In genomic region chr2:93473915-93474314, GRCm38 (mm10) we compare ENCODE assay signal across 17 mouse cellular contexts.
"Had no signal": no experiment of that assay in that cellular context is flagged by ENCODE, and none has a peak within 500 bp of the region (broad histone marks: within the 10 kb centered on the region; RNA-seq: fewer than 3 reads in every experiment).

No protein-coding gene starts in this region.

- H3K9ac ChIP-seq: liver, embryonic 15.5 days; liver, postnatal 0 days; lung, embryonic 15.5 days; midbrain, embryonic 13.5 days; midbrain, embryonic 15.5 days; neural tube, embryonic 12.5 days; stomach, embryonic 15.5 days had no signal

- H3K4me3 ChIP-seq: liver, embryonic 15.5 days; lung, embryonic 15.5 days; midbrain, embryonic 13.5 days; midbrain, embryonic 15.5 days; neural tube, embryonic 12.5 days; stomach, embryonic 15.5 days had no signal

- H3K27ac ChIP-seq: liver, embryonic 15.5 days; lung, embryonic 15.5 days; macrophage; midbrain, embryonic 13.5 days; midbrain, embryonic 15.5 days; neural tube, embryonic 12.5 days; stomach, embryonic 15.5 days; stomach, postnatal 0 days had no signal

- H3K36me3 ChIP-seq: liver, embryonic 15.5 days; lung, embryonic 15.5 days; midbrain, embryonic 13.5 days; midbrain, embryonic 15.5 days; neural tube, embryonic 12.5 days; stomach, embryonic 15.5 days had no signal

- H3K9me3 ChIP-seq: liver, embryonic 15.5 days; lung, embryonic 15.5 days; midbrain, embryonic 13.5 days; midbrain, embryonic 15.5 days; neural tube, embryonic 12.5 days; stomach, embryonic 15.5 days had no signal

- H3K27me3 ChIP-seq: stomach, embryonic 15.5 days had no signal

- H3K4me2 ChIP-seq: liver, embryonic 15.5 days; lung, embryonic 15.5 days; midbrain, embryonic 11.5 days; midbrain, embryonic 13.5 days; midbrain, embryonic 15.5 days; neural tube, embryonic 12.5 days; stomach, embryonic 15.5 days had no signal

- DNase-seq: liver, postnatal 0 days; lung, adult 2 months; lung, postnatal 14 days; lung, postnatal 36 days; right cerebral cortex, adult 18-20 months; right cerebral cortex, postnatal 25 days; thymus, adult 2 months; thymus, postnatal 25 days had no signal
